Mouse (Mus musculus) megakaryocyte, adult 5-6 weeks (primary cell): ENCODE results near the gene Tmem189. TPM values are rescaled to one million over a fixed set of nuclear protein-coding genes. Genes with fewer than 3 reads are reported as not detected.

Experiments used
- ATAC-seq: 2 replicates; pipeline ENCODE4 v1.8.0; 2016; ENCODE audit warnings: mild to moderate bottlenecking, inconsistent platforms; ENCODE audit not compliant: poor library complexity, severe bottlenecking
- total RNA-seq, 2 experiments: library from RNA; stranded (forward) in 1 of 2; stranded (reverse) in 1 of 2; fragments of 153-499, 151-499 nt in 1 of 2; fragments of 221-1000, 200-1000 nt in 1 of 2; gene quantifications; 2 replicates each; pipeline versions ENCODE4 v1.2.3 to v1.2.4; 2015 to 2017

Tmem189 gene
- total RNA-seq, 2 experiments from 2014 or later = 35.7 to 40.6 TPM

- no peak for ATAC-seq
These were observed 92.0 kb downstream of the Tmem189 start for GRCm38 (mm10) chr2:167597492-167598186.

- no peak for ATAC-seq
These were observed 92.7 kb downstream of the Tmem189 start for GRCm38 (mm10) chr2:167596726-167597491.

- no peak for ATAC-seq
These were observed 93.4 kb downstream of the Tmem189 start for GRCm38 (mm10) chr2:167596262-167596661.

- ATAC-seq = no peak
These were observed 93.9 kb downstream of the Tmem189 start for GRCm38 (mm10) chr2:167595761-167596171.

GRCm38 (mm10) chr2:167594444-167594934, 95.1 kb downstream of the Tmem189 start:
- ATAC-seq = no peak

GRCm38 (mm10) chr2:167593551-167594250, 95.9 kb downstream of the Tmem189 start:
- ATAC-seq = no peak

Other genes with a start within 250 kb of the Tmem189 start
- gene Rnf114, start 197.2 kb downstream of the Tmem189 start, total RNA-seq (2015) = 59.7 and 61.7 TPM in 2 replicates
- gene Rnf114, start 197.2 kb downstream of the Tmem189 start, total RNA-seq (2017) = 36.3 and 37.8 TPM in 2 replicates
- 9.0 and 11.3 TPM in 2 replicates for gene Spata2, start 196.9 kb downstream of the Tmem189 start, total RNA-seq (2015)
- 6.3 and 10.3 TPM in 2 replicates for gene Spata2, start 196.9 kb downstream of the Tmem189 start, total RNA-seq (2017)
- gene Snai1, start 151.6 kb downstream of the Tmem189 start, total RNA-seq (2015) = 0.40 and 1.8 TPM in 2 replicates
- gene Snai1, start 151.6 kb downstream of the Tmem189 start, total RNA-seq (2017) = 0.40 TPM in 1 of 2 replicates, not detected in the other
- gene Ube2v1, start 57.7 kb downstream of the Tmem189 start, total RNA-seq (2015) = 68.8 and 86.3 TPM in 2 replicates
- gene Ube2v1, start 57.7 kb downstream of the Tmem189 start, total RNA-seq (2017) = 45.1 and 51.9 TPM in 2 replicates
- gene Gm20431, start 28.3 kb downstream of the Tmem189 start, total RNA-seq (2015) = 6.1 and 22.8 TPM in 2 replicates
- gene Gm20431, start 28.3 kb downstream of the Tmem189 start, total RNA-seq (2017) = not detected in 2 replicates
- gene Cebpb, start 907 bp downstream of the Tmem189 start, total RNA-seq (2015) = 79.3 and 125 TPM in 2 replicates
- 55.5 and 59.5 TPM in 2 replicates for gene Cebpb, start 907 bp downstream of the Tmem189 start, total RNA-seq (2017)
- gene Ptpn1, start 242.2 kb upstream of the Tmem189 start, total RNA-seq (2015) = 49.1 and 54.8 TPM in 2 replicates
- gene Ptpn1, start 242.2 kb upstream of the Tmem189 start, total RNA-seq (2017) = 145 and 151 TPM in 2 replicates